Mouse (Mus musculus) mouse embryonic stem cell (cell line): ENCODE measurements around the gene Rinl.

Experiments used
- in situ Hi-C, 2 experiments: fragments of 300-500 bp; cut with MboI; formaldehyde crosslinking; loops; 1 replicate in 1 of 2; 3 replicates in 1 of 2; pipeline ENCODE4 v1.14.3; 2019 to 2020; ENCODE audit warnings: low sequenced_read_pairs in 2 of 2, low pct_unique_long_range_greater_than_20kb in 1 of 2, mixed read lengths in 1 of 2; ENCODE audit not compliant: unreplicated experiment in 1 of 2

The Rinl gene

GRCm38 (mm10) chr7:28802846-28803588 lies 14.2 kb downstream of the Rinl start:
- in situ Hi-C loops = no loop called here

- in situ Hi-C loops = no loop called here
Observed at GRCm38 (mm10) chr7:28803756-28804155, 15.0 kb downstream of the Rinl start.

GRCm38 (mm10) chr7:28806869-28807268 lies 18.1 kb downstream of the Rinl start:
- in situ Hi-C loops = no loop called here

- in situ Hi-C loops = no loop called here
Observed at GRCm38 (mm10) chr7:28807641-28808220, 19.0 kb downstream of the Rinl start.

- in situ Hi-C loops = no loop called here
Observed at GRCm38 (mm10) chr7:28808221-28808941, 19.6 kb downstream of the Rinl start, which contains the start of gene Hnrnpl. Gene Hnrnpl (plus strand): TSS chr7:28808541.

GRCm38 (mm10) chr7:28808957-28809393 lies 20.2 kb downstream of the Rinl start:
- in situ Hi-C loops = no loop called here

GRCm38 (mm10) chr7:28809401-28810089 lies 20.8 kb downstream of the Rinl start:
- in situ Hi-C loops = no loop called here

GRCm38 (mm10) chr7:28810107-28811066 lies 21.6 kb downstream of the Rinl start:
- in situ Hi-C loops = no loop called here

- in situ Hi-C loops = no loop called here
Observed at GRCm38 (mm10) chr7:28811228-28811627, 22.5 kb downstream of the Rinl start.

GRCm38 (mm10) chr7:28811640-28812275 lies 23.0 kb downstream of the Rinl start:
- in situ Hi-C loops = no loop called here

GRCm38 (mm10) chr7:28812436-28812835 lies 23.7 kb downstream of the Rinl start:
- in situ Hi-C loops = no loop called here

GRCm38 (mm10) chr7:28812949-28813348 lies 24.2 kb downstream of the Rinl start:
- in situ Hi-C loops = no loop called here

- in situ Hi-C loops = no loop called here
Observed at GRCm38 (mm10) chr7:28814306-28815034, 25.7 kb downstream of the Rinl start.

GRCm38 (mm10) chr7:28815230-28815629 lies 26.5 kb downstream of the Rinl start:
- in situ Hi-C loops = no loop called here

GRCm38 (mm10) chr7:28816201-28816600 lies 27.4 kb downstream of the Rinl start:
- in situ Hi-C loops = no loop called here

- in situ Hi-C loops = no loop called here
Observed at GRCm38 (mm10) chr7:28816920-28817319, 28.2 kb downstream of the Rinl start.

GRCm38 (mm10) chr7:28817524-28817923 lies 28.8 kb downstream of the Rinl start:
- in situ Hi-C loops = no loop called here
